Mouse (Mus musculus): ENCODE data around the gene Gng8.

Gene Gng8

DNA sequence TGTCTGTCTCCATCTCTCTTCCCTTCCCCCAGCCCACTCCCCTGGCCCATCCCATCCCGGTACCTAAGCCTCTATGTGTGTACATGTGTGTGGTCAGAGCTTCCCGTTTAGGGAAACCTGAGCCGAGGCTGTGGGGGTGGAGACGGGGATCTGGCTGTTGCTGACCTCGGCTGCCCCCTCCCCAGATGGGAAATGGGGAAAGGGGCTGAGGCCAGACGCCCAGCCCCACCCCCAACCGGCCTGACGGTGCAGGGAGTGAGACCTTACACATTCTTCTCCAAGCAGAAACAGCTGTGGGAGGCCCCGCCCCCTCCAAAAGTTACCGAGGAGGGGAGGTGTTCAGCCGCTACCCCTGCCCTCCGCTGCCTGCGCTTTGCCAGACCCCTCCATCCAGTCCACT is 15.0 kb upstream of the Gng8 start:
- DNase-seq: peak in 1 of 2 experiments; percentile 29

GRCm38 (mm10) chr7:16877717-16878116 is 13.9 kb upstream of the Gng8 start:
- no peak for DNase-seq

- peak in 1 of 2 experiments; percentile 42 for DNase-seq
These were observed 11.6 kb upstream of the Gng8 start for GRCm38 (mm10) chr7:16879796-16880547.

GRCm38 (mm10) chr7:16880615-16881014 is 11.0 kb upstream of the Gng8 start:
- DNase-seq: no peak

DNA sequence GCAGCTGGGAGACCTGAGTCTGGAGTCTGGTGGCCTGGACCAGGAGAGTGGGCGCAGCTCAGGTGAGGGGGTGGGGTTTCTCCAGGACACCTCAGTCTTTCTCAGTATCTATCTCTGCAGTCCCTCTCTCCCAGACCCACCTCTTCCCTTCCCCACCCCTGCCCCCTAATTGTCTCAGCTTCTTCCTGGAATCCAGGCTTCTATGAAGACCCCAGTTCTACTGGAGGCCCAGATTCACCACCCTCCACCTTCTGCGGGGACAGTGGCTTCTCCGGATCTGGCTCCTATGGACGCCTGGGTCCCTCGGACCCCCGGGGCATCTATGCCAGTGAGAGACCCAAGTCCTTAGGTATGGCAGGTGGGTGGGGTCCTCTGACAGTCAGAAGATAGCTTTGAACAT is 8.4 kb upstream of the Gng8 start:
- no peak for DNase-seq

DNA sequence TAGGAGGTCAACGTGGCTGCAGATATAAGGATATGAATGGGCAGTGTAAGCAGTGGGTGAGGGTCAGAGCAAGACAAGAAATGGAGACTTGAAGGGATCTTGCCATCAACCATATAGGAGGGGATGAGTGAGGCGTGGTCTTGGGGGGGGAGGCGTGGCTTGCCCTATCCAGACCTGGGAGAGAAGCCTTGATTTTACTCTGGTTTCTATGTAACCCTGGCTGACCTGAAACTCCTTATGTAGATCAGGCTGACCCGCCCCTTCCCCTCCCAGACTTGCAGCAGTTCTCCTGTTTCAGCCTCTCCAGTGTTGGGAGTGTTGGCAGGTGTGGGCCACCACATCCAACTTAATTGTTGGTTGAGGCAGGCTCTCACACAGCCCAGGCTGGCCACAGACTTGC is 7.3 kb upstream of the Gng8 start:
- no peak for DNase-seq

- DNase-seq: no peak
These were observed 6.3 kb upstream of the Gng8 start for GRCm38 (mm10) chr7:16885271-16885776.

- no peak for DNase-seq
These were observed 5.7 kb upstream of the Gng8 start for GRCm38 (mm10) chr7:16885905-16886304.

GRCm38 (mm10) chr7:16890536-16890935 is 1.1 kb upstream of the Gng8 start:
- no peak for DNase-seq

GRCm38 (mm10) chr7:16890944-16891343 is 642 bp upstream of the Gng8 start:
- peak; percentile 70 to 78 for DNase-seq

GRCm38 (mm10) chr7:16892352-16892730 is 755 bp downstream of the Gng8 start:
- no peak for DNase-seq

GRCm38 (mm10) chr7:16893612-16894011 is 2.0 kb downstream of the Gng8 start:
- DNase-seq: no peak

DNA sequence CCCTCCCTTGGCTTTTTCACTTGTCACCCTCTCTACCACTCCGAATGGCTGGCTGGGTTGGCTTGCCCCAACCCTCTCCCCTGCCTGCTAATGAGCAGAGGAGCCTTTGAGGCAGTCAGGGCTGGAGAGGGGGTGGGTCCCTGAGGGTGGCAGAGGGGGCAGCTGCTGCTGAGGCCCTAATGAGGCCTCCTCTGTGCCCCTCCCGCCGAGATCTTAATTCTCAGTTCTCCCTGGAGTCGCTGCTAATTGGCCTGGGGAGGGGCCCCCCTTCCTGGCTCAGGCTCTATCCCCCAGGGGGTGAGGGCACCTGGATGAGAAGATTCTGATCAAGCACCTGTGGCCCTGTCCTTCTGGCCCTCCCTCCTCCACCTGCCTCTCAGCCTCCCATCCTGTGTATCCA is 2.7 kb downstream of the Gng8 start:
- no peak for DNase-seq

DNA sequence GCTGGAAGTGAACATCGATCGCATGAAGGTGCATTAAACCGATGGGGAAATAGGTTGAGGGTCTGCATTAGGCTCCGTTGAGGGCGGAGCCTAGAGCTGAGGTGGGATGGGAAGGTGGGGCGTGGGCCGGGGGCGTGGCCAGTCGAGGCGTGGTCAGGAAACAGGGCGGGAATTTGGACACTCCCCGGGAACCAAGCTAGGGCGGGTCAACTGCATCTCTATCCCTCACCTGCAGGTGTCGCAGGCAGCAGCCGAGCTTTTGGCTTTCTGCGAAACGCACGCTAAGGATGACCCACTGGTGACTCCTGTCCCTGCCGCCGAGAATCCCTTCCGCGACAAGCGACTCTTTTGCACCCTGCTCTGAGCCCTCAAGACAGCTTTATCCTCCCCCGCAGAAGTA is 3.4 kb downstream of the Gng8 start:
- peak; percentile 71 to 79 for DNase-seq

DNA sequence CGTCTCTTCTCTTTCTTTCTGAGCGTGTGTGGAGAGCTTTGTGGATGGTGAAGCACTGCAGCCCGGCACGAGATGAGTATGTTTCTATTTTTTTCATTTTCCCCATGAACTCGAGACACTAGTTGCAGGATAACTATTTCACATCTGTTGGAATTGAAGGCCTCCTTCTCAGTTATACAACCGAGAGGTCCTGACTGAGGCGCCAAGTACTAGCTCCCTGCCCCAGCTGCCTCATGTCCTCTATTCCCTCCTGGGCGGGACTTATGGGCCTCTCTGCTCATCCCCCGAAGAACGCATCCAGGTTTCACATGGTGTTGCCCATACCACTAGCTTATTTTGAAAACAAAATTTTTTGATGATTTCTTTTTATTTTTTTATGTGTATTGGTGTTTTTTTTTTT is 3.9 kb downstream of the Gng8 start:
- no peak for DNase-seq

DNA sequence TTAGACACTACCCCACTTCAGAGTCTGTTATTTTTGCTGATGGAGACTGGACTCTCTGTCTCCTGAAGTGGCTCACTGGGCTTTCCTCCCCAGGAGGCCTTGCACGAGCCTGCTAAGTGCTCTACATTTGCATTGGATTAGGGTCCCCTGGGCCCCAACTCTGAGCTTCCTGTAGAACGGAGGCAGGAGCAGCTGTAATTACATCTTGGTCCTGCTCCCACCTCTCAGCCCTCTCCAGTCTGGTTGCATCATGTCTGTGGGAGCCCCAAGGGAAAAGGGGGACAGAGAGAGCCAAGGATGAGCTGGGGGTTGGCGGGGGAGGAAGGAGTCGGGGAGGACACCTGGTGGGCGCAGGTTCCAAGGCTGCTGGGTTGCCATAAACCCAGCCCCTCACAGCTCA is 8.9 kb downstream of the Gng8 start:
- no peak for DNase-seq

- DNase-seq: no peak
These were observed 11.9 kb downstream of the Gng8 start for GRCm38 (mm10) chr7:16903439-16903955.

- DNase-seq: no peak
These were observed 12.6 kb downstream of the Gng8 start for GRCm38 (mm10) chr7:16904120-16904675.

- no peak for DNase-seq
These were observed 14.0 kb downstream of the Gng8 start for GRCm38 (mm10) chr7:16905491-16906021.

- no peak for DNase-seq
These were observed 14.7 kb downstream of the Gng8 start, which contains the start of gene Ptgir for GRCm38 (mm10) chr7:16906281-16906680. Ptgir (plus strand) TSS chr7:16906490.

DNA sequence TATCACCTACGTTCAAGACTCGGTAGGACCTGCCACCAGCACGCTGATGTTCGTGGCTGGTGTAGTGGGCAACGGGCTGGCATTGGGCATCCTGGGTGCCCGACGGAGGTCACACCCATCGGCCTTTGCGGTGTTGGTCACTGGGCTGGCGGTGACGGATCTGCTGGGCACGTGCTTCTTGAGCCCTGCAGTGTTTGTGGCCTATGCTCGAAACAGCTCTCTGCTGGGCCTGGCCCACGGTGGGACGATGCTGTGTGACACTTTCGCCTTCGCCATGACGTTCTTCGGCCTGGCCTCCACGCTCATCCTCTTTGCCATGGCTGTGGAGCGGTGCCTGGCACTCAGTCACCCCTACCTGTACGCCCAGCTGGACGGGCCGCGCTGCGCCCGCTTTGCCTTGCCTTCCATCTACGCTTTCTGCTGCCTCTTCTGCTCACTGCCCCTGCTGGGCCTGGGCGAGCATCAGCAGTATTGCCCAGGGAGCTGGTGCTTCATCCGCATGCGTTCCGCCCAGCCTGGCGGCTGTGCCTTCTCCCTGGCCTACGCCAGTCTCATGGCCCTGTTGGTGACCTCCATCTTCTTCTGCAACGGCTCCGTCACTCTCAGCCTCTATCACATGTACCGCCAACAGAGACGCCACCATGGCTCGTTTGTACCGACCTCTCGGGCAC is 15.4 kb downstream of the Gng8 start:
- no peak for DNase-seq

- DNase-seq: no peak
These were observed 16.3 kb downstream of the Gng8 start for GRCm38 (mm10) chr7:16907842-16908241.

GRCm38 (mm10) chr7:16908367-16908766 is 16.8 kb downstream of the Gng8 start:
- DNase-seq: no peak
